In the genomic region with DNA sequence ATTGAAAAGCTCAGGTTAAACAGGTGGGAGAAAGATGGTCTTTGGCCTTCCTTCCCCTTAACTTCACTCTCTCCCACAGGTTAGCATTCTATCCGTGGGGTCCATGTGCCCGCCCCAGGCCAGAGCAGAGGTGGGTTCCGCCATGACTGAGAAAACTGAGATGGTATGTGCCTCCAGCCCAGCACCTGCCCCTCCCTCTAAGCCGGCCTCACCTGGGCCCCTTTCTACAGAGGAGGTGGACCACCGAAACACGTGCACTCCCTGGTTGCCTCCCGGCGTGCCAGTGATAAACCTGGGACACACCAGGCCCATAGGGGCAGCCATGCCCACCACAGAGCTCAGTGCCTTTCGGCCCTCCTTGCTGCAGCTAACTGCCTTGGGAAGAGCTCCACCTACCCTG, we compare ENCODE assay signal across 9 mouse cellular contexts. TPM values are rescaled to one million over a fixed set of nuclear protein-coding genes. Genes with fewer than 3 reads are reported as not detected.
A peak's percentile ranks its signal among the peaks of the same experiment; 100 is the strongest.
DNase-seq lines count a peak whose midpoint lies in the region; ATAC-seq and TF ChIP-seq lines count a peak whose summit lies in the region.
"Had no signal": no experiment of that assay in that cellular context is flagged by ENCODE, and none has a peak within 500 bp of the region (broad histone marks: within the 10 kb centered on the region; RNA-seq: fewer than 3 reads in every experiment).

No protein-coding gene starts in this region.

- peak overlapping the region; percentile 27; the same call in 1 of the 2 replicates for H3K4me3 ChIP-seq in kidney, embryonic 14.5 days (ENCODE audit: low read length)
- H3K4me3 ChIP-seq in bone marrow, adult 2 months (replicated peaks; ENCODE audit: control insufficient read depth, low read depth, low read length): peak overlapping the region; percentile 97
- peak overlapping the region; percentile 48 for H3K4me3 ChIP-seq in heart, embryonic 16.5 days (ENCODE audit: low read length)
- H3K4me3 ChIP-seq in liver, embryonic 15.5 days (replicated peaks): peak overlapping the region; percentile 78

- H3K4me2 ChIP-seq in kidney, embryonic 14.5 days (replicated peaks; ENCODE audit: low read depth, low read length): peak overlapping the region; percentile 24
- H3K4me2 ChIP-seq in heart, embryonic 16.5 days (ENCODE audit: low read depth, low read length): peak overlapping the region; percentile 58
- H3K4me2 ChIP-seq in liver, embryonic 15.5 days: peak overlapping the region; percentile 95

- H3K9me3 ChIP-seq in kidney, embryonic 14.5 days (ENCODE audit: control insufficient read depth, low read length): no peaks in the 10 kb centered on the region
- H3K9me3 ChIP-seq in heart, embryonic 16.5 days (replicated peaks; ENCODE audit: control insufficient read depth, low read length): no peaks in the 10 kb centered on the region
- no peaks in the 10 kb centered on the region for H3K9me3 ChIP-seq in liver, embryonic 15.5 days (replicated peaks)

- no peak overlapping the region for H3K9ac ChIP-seq in kidney, embryonic 14.5 days (ENCODE audit: low read depth, low read length)
- H3K9ac ChIP-seq in heart, embryonic 16.5 days (ENCODE audit: low read length): peak overlapping the region; percentile 70; the same call in 1 of the 2 replicates
- peak overlapping the region; percentile 78 for H3K9ac ChIP-seq in liver, embryonic 15.5 days

- peaks cover 34% of the 10 kb centered on the region for H3K4me1 ChIP-seq in kidney, embryonic 14.5 days (ENCODE audit: control insufficient read depth, insufficient read depth, low read length)
- H3K4me1 ChIP-seq in bone marrow, adult 2 months (ENCODE audit: control insufficient read depth, insufficient read depth, low read length): peaks cover 27% of the 10 kb centered on the region
- peaks cover 42% of the 10 kb centered on the region for H3K4me1 ChIP-seq in heart, embryonic 16.5 days (ENCODE audit: control insufficient read depth, insufficient read depth, low read length)
- peaks cover 79% of the 10 kb centered on the region for H3K4me1 ChIP-seq in liver, embryonic 15.5 days (replicated peaks)

- WGBS in kidney, embryonic 14.5 days: 70% methylated on average over 9 of the region's 9 CpGs
- 5% methylated on average over 9 of the region's 9 CpGs for WGBS in bone marrow, adult 2 months
- 71% methylated on average over 9 of the region's 9 CpGs for WGBS in heart, embryonic 16.5 days
- WGBS in liver, embryonic 15.5 days (ENCODE audit: insufficient replicate concordance): 16% methylated on average over 9 of the region's 9 CpGs

- no peak for TF ChIP-seq CTCF in bone marrow, adult 2 months (IDR thresholded peaks at IDR 0.05; ENCODE audit: control insufficient read depth, insufficient read depth, low read length)

- peaks cover 60% of the 10 kb centered on the region for H3K27me3 ChIP-seq in kidney, embryonic 14.5 days (ENCODE audit: control insufficient read depth, insufficient read depth, low read length)
- peaks cover 31% of the 10 kb centered on the region for H3K27me3 ChIP-seq in heart, embryonic 16.5 days (ENCODE audit: control insufficient read depth, insufficient read depth, low read length)
- H3K27me3 ChIP-seq in liver, embryonic 15.5 days: peaks cover 21% of the 10 kb centered on the region

- TF ChIP-seq POLR2A in bone marrow, adult 2 months (IDR thresholded peaks at IDR 0.05; ENCODE audit: borderline replicate concordance, control insufficient read depth, low read depth, low read length): peak; percentile 31; the same call in 1 of the 2 replicates

- H3K36me3 ChIP-seq in kidney, embryonic 14.5 days (ENCODE audit: control insufficient read depth, insufficient read depth, low read length): peaks cover 21% of the 10 kb centered on the region
- peaks cover 13% of the 10 kb centered on the region for H3K36me3 ChIP-seq in heart, embryonic 16.5 days (ENCODE audit: control insufficient read depth, insufficient read depth)
- H3K36me3 ChIP-seq in liver, embryonic 15.5 days (replicated peaks): peaks cover 42% of the 10 kb centered on the region

- no peak for DNase-seq in kidney, postnatal 14 days
- DNase-seq in urinary bladder, postnatal 10 days (ENCODE audit: low spot score): no peak
- no peak for DNase-seq in thymus, postnatal 4 days
- DNase-seq in frontal cortex, postnatal 10 days (ENCODE audit: low spot score in 2 of 2): no peak
- DNase-seq: cerebellum, adult 9-11 months had no signal

- no peak for ATAC-seq in kidney, embryonic 14.5 days (ENCODE audit: low FRiP score, low TSS enrichment)
- no peak for ATAC-seq in heart, embryonic 16.5 days (replicated peaks; ENCODE audit: extremely low read depth, insufficient read depth, low FRiP score)
- ATAC-seq in liver, embryonic 15.5 days (ENCODE audit: insufficient read depth): no peak

- no peak overlapping the region for H3K27ac ChIP-seq in kidney, embryonic 14.5 days (ENCODE audit: low read depth, low read length)
- peak overlapping the region; percentile 97 for H3K27ac ChIP-seq in bone marrow, adult 2 months (ENCODE audit: control insufficient read depth, insufficient read depth, low read depth, low read length, poor library complexity)
- H3K27ac ChIP-seq in heart, embryonic 16.5 days (ENCODE audit: low read length): no peak overlapping the region; the same call in 1 of the 2 replicates
- peak overlapping the region; percentile 98 for H3K27ac ChIP-seq in liver, embryonic 15.5 days (replicated peaks)

RNA-seq across cellular contexts. Expression of gene Lyl1, which starts 1.3 kb away (rescaled TPM):
- polyA plus RNA-seq in kidney, embryonic 14.5 days (2014; fragmentation: Nextera tagmentation; extraction: Ambion mirVana): 6.3 and 8.9 TPM in 2 replicates
- polyA plus RNA-seq in bone marrow, adult 2 months (2011; ENCODE audit: insufficient read depth, insufficient read length, low replicate concordance, missing spikeins): 59.2 and 125 TPM in 2 replicates
- 10.2 and 12.0 TPM in 2 replicates for polyA plus RNA-seq in heart, embryonic 16.5 days (2015; fragmentation: Nextera tagmentation; extraction: Ambion mirVana)
- 55.3 and 58.3 TPM in 2 replicates for polyA plus RNA-seq in liver, embryonic 15.5 days (2015; fragmentation: Nextera tagmentation; extraction: Ambion mirVana)

RNA-seq across cellular contexts. Expression of gene Nacc1, which starts 14.9 kb away (rescaled TPM):
- 28.1 and 33.1 TPM in 2 replicates for polyA plus RNA-seq in kidney, embryonic 14.5 days (2014; fragmentation: Nextera tagmentation; extraction: Ambion mirVana)
- polyA plus RNA-seq in bone marrow, adult 2 months (2011; ENCODE audit: insufficient read depth, insufficient read length, low replicate concordance, missing spikeins): 14.6 and 26.2 TPM in 2 replicates
- 11.7 and 14.4 TPM in 2 replicates for polyA plus RNA-seq in heart, embryonic 16.5 days (2015; fragmentation: Nextera tagmentation; extraction: Ambion mirVana)
- polyA plus RNA-seq in liver, embryonic 15.5 days (2015; fragmentation: Nextera tagmentation; extraction: Ambion mirVana): 6.2 and 7.2 TPM in 2 replicates

RNA-seq across cellular contexts. Expression of gene Trmt1, which starts 16.5 kb away (rescaled TPM):
- polyA plus RNA-seq in kidney, embryonic 14.5 days (2014; fragmentation: Nextera tagmentation; extraction: Ambion mirVana): 65.4 and 82.3 TPM in 2 replicates
- 78.9 and 134 TPM in 2 replicates for polyA plus RNA-seq in bone marrow, adult 2 months (2011; ENCODE audit: insufficient read depth, insufficient read length, low replicate concordance, missing spikeins)
- 43.2 and 46.7 TPM in 2 replicates for polyA plus RNA-seq in heart, embryonic 16.5 days (2015; fragmentation: Nextera tagmentation; extraction: Ambion mirVana)
- 27.9 and 36.1 TPM in 2 replicates for polyA plus RNA-seq in liver, embryonic 15.5 days (2015; fragmentation: Nextera tagmentation; extraction: Ambion mirVana)

RNA-seq across cellular contexts. Expression of gene G430095P16Rik, which starts 20.2 kb away (rescaled TPM):
- polyA plus RNA-seq in kidney, embryonic 14.5 days (2014; fragmentation: Nextera tagmentation; extraction: Ambion mirVana): 1.7 and 2.8 TPM in 2 replicates
- polyA plus RNA-seq in bone marrow, adult 2 months (2011; ENCODE audit: insufficient read depth, insufficient read length, low replicate concordance, missing spikeins): 12.0 and 27.2 TPM in 2 replicates
- polyA plus RNA-seq in heart, embryonic 16.5 days (2015; fragmentation: Nextera tagmentation; extraction: Ambion mirVana): 3.1 and 4.7 TPM in 2 replicates
- polyA plus RNA-seq in liver, embryonic 15.5 days (2015; fragmentation: Nextera tagmentation; extraction: Ambion mirVana): 8.1 and 8.7 TPM in 2 replicates

RNA-seq across cellular contexts. Expression of gene Ier2, which starts 39.9 kb away (rescaled TPM):
- 81.9 and 88.9 TPM in 2 replicates for polyA plus RNA-seq in kidney, embryonic 14.5 days (2014; fragmentation: Nextera tagmentation; extraction: Ambion mirVana)
- 13.2 and 49.9 TPM in 2 replicates for polyA plus RNA-seq in bone marrow, adult 2 months (2011; ENCODE audit: insufficient read depth, insufficient read length, low replicate concordance, missing spikeins)
- 43.0 and 43.3 TPM in 2 replicates for polyA plus RNA-seq in heart, embryonic 16.5 days (2015; fragmentation: Nextera tagmentation; extraction: Ambion mirVana)
- polyA plus RNA-seq in liver, embryonic 15.5 days (2015; fragmentation: Nextera tagmentation; extraction: Ambion mirVana): 22.8 and 23.1 TPM in 2 replicates

Comparison
In these comparisons a context has a peak if more than half of its experiments do, and no peak if none do; other contexts are left out.
1. H3K27ac ChIP-seq: peak in bone marrow, adult 2 months (single experiment) and liver, embryonic 15.5 days (single experiment); none in kidney, embryonic 14.5 days (single experiment) and heart, embryonic 16.5 days (single experiment).
2. H3K4me2 ChIP-seq: peak in every context shown above with its lines; median percentile 95 in liver, embryonic 15.5 days; 58 in heart, embryonic 16.5 days; 24 in kidney, embryonic 14.5 days.
3. H3K4me3 ChIP-seq: peak in every context shown above with its lines; median percentile 97 in bone marrow, adult 2 months; 78 in liver, embryonic 15.5 days; 48 in heart, embryonic 16.5 days; 27 in kidney, embryonic 14.5 days.